Mouse (Mus musculus) layer of hippocampus, postnatal 36 days (tissue): Measurements from ENCODE around the gene 4930412O13Rik. TPM values are rescaled to one million over a fixed set of nuclear protein-coding genes. Genes with fewer than 3 reads are reported as not detected.

Experiments used
- DNase-seq, 2 experiments: peaks; one replicate each; pipeline ENCODE4 v3.0.0; 2022
- total RNA-seq, 2 experiments: library from RNA; stranded (reverse); gene quantifications; 2 replicates each; pipeline ENCODE4 v1.2.3; 2021

4930412O13Rik gene
- not detected for total RNA-seq

GRCm38 (mm10) chr2:9881051-9881591 is at the start of gene 4930412O13Rik:
4930412O13Rik (plus strand) TSS chr2:9881252.
- no peak for DNase-seq

GRCm38 (mm10) chr2:9833712-9834111 is 47.3 kb upstream of the 4930412O13Rik start:
- DNase-seq, result no peak

GRCm38 (mm10) chr2:9835195-9835594 is 45.9 kb upstream of the 4930412O13Rik start:
- no peak for DNase-seq

GRCm38 (mm10) chr2:9852851-9853576 is 28.0 kb upstream of the 4930412O13Rik start:
- no peak for DNase-seq

- DNase-seq, result no peak
These were observed 25.2 kb upstream of the 4930412O13Rik start for GRCm38 (mm10) chr2:9855861-9856260.

GRCm38 (mm10) chr2:9860698-9861097 is 20.4 kb upstream of the 4930412O13Rik start:
- no peak for DNase-seq

- DNase-seq, result no peak
These were observed 13.8 kb upstream of the 4930412O13Rik start for GRCm38 (mm10) chr2:9867092-9867825.

GRCm38 (mm10) chr2:9871141-9871716 is 9.8 kb upstream of the 4930412O13Rik start:
- no peak for DNase-seq

- DNase-seq, result no peak
These were observed 9.3 kb upstream of the 4930412O13Rik start for GRCm38 (mm10) chr2:9871798-9872197.

- DNase-seq, result no peak
These were observed 8.4 kb upstream of the 4930412O13Rik start for GRCm38 (mm10) chr2:9872682-9873081.

- no peak for DNase-seq
These were observed 7.3 kb upstream of the 4930412O13Rik start for GRCm38 (mm10) chr2:9873757-9874156.

GRCm38 (mm10) chr2:9874467-9875219 is 6.4 kb upstream of the 4930412O13Rik start:
- DNase-seq, result no peak

- no peak for DNase-seq
These were observed 5.8 kb upstream of the 4930412O13Rik start for GRCm38 (mm10) chr2:9875220-9875619.

GRCm38 (mm10) chr2:9875676-9876357 is 5.2 kb upstream of the 4930412O13Rik start:
- DNase-seq, result no peak

- no peak for DNase-seq
These were observed 4.3 kb upstream of the 4930412O13Rik start for GRCm38 (mm10) chr2:9876621-9877325.

- DNase-seq, result no peak
These were observed 3.7 kb upstream of the 4930412O13Rik start for GRCm38 (mm10) chr2:9877326-9877690.

GRCm38 (mm10) chr2:9877966-9878563 is 3.0 kb upstream of the 4930412O13Rik start:
- DNase-seq, result no peak

- DNase-seq, result no peak
These were observed 2.4 kb upstream of the 4930412O13Rik start for GRCm38 (mm10) chr2:9878564-9879081.

GRCm38 (mm10) chr2:9879092-9879491 is 2.0 kb upstream of the 4930412O13Rik start:
- no peak for DNase-seq

GRCm38 (mm10) chr2:9879493-9879892 is 1.6 kb upstream of the 4930412O13Rik start:
- DNase-seq, result peak in 1 of 2 experiments; percentile 37
